Mouse (Mus musculus) thymus, adult 18-20 months (tissue): ENCODE data around the gene Rell1.

Experiments used
- DNase-seq, 2 experiments: peaks; one replicate each; pipeline ENCODE4 v3.0.0; 2022; ENCODE audit warnings: mixed read lengths in 2 of 2

The Rell1 gene

DNA sequence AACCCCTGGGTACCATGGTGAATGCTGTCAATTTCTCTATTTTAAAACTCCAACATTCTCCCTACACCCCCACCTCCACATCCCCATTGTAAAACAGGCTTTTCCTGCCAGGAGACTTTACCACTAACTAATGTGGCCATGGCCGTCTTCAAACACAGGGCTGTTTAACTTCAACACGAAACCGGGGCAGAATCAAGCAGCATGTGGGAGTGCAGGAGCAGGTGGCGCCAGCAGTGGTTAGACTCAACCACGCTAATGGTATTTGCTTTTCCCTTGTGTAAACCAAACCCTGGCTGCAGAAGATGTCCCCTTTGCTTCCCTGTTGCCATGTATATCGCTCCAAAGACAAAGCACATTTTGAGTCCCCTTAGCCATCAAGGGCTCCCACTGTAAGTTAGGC is 76.8 kb downstream of the Rell1 start:
- DNase-seq: no peak

DNA sequence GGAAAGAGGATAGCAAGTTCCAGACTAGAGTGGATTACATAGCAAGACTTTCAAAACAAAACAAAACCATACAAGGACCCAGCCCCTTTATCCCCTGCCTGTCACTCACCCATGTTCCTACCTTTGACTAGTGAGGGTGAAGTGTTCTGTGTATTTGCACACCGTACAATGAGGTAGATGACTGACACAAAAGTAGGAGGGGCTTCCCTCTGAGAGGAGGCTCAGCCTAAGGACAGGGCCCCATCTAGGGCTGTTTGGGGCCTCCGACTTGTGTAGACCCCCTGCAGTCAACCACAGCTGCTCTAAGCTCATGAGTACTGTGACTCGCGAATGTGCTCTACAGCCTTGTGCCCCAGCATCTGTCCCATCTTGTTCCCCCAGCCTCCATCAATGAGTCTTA is 77.5 kb downstream of the Rell1 start:
- no peak for DNase-seq

DNA sequence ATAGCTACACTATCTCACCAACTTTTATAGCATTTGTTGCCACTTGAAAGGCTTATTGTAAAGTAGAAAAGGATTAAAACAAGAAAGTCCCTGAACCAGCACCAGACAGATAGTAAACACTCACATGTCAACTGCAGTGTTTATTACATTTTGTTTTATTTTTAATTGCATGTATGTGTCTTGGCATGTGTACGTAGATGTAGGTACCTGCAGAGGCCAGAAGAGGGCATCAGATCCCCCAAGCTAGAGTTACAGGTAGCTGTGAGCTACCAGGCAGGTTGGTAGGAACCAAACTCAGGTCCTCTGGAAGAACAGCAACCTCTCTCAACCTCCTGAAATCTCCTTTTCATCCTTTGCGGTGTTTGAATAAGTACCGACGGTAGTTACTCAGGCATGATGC is 81.6 kb downstream of the Rell1 start:
- DNase-seq: no peak

- DNase-seq: no peak
Measured at GRCm38 (mm10) chr5:63886709-63887108, 82.0 kb downstream of the Rell1 start.

GRCm38 (mm10) chr5:63886292-63886691 is 82.4 kb downstream of the Rell1 start:
- no peak for DNase-seq

- DNase-seq: no peak
Measured at GRCm38 (mm10) chr5:63879026-63879425, 89.7 kb downstream of the Rell1 start.

GRCm38 (mm10) chr5:63876081-63876480 is 92.6 kb downstream of the Rell1 start:
- no peak for DNase-seq

DNA sequence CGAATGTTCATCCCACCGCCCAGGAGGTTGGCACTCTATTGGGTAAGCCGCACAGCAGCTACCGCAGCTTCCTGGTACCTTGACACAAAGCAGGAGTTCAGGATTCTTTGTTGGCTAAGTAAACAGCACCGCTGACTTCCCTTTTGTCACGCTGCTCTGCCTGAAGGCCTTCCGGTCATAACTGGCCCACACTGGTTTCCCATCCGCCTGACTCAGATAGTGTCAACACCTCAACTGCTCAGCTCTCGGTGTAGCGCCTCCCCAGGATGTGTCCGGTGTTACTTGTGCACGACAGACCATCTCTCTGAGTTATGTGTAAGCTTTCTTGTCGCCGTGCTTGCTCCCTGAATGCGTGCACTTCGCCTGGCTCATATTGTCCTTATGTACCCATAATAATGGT is 93.8 kb downstream of the Rell1 start:
- no peak for DNase-seq

DNA sequence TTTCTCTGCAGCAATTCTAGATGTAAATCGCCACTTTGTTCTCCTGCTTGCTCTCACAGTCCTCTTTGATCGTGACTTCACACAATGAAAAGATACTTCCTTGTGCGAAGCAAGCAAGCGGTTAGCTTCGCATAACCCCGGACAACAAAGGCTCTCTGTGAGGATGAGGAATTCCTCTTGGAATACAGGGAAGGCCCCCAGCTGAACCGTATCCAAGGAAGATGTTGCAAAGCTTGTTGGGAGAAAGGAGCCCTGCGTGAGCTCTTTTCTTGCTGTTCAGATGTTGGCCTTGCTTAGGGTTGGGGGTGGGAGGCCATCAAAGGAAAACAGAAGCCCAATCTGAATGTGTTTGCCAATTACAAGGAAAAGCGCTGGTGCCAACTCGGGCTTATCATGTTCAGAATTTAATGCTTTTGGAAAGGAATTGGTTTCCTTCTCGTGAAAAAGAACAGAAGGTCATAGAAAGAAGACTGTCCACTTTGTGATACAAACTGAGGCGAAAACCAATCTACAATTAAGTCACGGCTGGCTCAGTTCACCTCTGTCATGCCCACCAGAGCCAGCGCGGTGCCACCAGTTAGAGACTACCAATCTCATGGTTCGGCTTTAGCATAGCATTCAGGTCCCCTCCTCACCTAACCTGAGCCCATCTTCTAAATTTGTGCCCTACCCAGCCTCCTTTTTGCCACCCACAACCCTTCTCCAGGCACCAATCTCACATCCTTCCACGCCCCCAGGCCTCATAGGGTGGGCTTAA is 96.3 kb downstream of the Rell1 start:
- DNase-seq: no peak

GRCm38 (mm10) chr5:63867421-63867820 is 101.3 kb downstream of the Rell1 start:
- no peak for DNase-seq

DNA sequence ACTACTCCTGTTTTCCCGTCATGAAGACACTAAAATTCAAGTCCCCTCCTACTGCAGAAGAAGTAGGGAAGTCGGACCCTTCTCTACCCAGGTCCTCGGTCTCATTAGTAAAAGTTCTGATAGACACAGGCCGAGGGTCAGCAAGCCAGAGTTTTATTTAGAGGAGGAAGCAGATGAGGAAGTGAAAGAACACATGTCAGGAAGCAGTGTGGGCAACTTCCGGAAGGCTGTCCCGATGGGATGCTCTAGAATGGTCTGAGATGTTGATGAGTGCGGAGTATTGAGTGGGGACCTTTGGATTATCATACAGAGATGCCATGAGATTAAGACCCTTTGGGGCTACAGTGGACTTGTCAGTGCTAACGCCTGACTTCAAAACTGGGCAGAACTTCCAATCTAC is 109.8 kb downstream of the Rell1 start:
- DNase-seq: no peak
